Mouse (Mus musculus): Measurements from ENCODE around the gene Zfp511. TPM values are rescaled to one million over a fixed set of nuclear protein-coding genes. Genes with fewer than 3 reads are reported as not detected.

The Zfp511 gene
- polyA plus RNA-seq (2015; fragmentation: Nextera tagmentation; extraction: Ambion mirVana), result 21.9 and 22.6 TPM in 2 replicates

DNA sequence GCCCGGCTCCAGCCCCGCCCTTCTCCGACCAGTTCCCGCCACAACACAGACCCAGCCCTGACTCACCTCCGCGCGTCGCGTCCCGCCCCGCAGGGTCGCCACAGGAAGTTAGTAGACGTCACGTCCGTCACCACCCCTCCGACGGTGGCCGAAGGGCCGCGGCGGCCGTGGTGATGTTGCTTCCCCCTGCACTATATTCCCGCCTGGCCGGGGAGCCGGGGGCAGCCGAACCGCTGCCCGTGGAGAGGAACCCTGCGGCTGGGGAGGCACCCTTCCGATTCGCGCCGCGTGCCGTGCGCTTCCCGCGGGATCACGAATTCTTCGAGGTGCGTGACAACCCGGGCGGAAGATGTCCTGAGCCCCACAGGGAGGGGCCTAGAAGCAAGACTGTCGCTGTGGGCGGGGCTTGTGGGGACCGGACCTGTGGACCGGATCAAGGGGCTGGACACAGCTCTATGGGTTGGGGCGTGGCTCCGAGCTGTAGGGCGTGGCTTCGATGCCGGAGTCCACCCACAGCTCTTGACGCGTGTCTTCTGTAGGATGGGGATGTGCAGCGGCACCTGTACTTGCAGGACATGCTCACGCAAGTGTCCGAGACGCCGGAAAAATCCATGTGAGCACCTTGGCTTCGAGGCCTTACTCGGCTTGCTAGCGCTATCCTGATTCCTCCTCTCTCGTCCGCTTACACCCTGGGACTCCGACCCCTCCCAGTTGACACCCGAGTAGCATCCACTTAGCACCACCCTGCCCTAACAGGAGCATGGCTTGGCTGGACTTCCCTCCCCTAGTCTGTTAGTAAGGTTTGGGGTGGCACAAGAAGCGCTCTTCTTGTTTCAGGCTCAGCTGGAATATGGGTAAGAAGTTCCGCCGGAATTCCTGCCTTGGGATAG is at the start of gene Zfp511, which contains the start of gene Tubgcp2:
TSS of gene Zfp511 (plus strand) at position 111 of the 890 bp plus-strand sequence.
TSS of gene Tubgcp2 (minus strand) at position 389 of the 890 bp plus-strand sequence.

DNA sequence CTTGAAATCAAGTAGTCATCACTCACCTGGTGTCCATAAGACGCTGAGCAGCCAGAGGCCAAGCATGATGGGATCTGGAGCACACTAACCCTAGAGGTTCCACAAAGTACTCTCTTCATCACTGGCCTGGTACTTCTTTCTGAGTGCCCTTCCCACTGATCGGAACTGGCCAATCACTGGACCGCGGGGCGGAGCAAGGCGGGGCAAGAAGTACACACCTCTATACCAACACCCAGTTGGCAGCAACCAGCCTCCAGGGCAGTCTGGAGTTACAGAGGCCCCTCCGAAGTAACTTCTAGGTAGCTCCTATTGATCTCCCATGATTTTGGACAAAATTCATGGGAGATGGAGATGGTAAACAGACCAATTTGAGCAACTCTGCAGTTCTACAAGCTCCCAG is 43.8 kb upstream of the Zfp511 start, which contains the start of gene Adam8:
TSS of gene Adam8 (minus strand) at position 157 of the 400 bp plus-strand sequence.

DNA sequence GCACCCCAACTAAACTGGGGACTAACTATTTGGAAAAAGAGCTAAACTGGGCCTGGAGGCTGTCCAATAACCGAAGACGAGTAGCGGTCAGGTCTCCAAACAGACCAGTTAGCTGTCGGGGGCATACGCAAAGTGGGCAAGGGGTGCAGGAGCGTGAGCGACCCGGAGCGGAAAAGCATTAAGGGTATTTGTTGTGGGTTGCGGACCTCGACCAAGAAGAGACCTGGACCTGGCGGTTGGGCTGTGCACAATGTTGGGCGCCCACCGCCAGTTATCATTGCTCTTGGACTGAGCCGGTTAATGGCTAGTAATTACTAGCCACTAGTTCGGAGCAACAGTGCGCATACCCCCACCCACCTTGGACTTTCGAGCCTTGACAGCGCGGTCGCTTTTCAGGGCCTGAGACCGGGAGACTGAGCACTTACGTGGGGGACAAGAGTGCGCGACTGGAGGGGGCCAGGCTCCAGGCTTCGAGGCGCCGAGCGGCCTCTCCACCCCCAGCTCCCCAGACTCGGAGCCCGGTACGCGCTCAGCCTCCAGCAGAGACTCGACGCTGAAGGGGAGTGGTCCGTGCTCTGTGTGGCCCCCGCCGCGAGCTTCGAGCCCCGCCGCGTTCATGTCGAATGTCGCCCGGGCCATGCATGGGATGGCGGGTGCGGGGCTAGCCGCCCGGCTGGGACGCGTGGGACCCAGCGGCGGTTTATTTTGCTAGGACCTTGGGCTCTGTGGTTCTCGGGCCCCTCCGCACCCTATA is 12.3 kb downstream of the Zfp511 start, which contains the start of gene Msx3:
TSS of gene Msx3 (minus strand) at position 729 of the 754 bp plus-strand sequence.

DNA sequence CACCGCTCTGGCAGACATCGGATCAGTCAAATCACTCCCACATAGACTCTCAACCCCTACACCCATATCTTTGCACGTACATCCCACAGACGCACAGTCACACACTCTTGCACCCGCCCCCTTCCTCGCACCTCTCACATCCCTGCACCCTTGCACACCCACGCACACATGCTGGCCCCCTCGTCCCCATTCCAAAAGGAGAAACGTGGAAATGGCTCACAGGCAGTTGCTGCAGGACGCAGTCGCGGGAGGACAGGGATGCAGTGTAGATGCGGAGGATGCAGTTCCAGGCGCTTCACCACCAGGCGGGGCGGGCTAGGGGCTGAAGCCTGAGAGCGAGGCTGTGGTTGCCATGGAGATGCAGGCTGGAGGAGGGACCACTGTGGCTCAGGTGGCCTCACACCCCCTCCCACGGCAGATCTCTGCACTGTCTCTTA is 46.1 kb downstream of the Zfp511 start, which contains the start of gene Caly:
TSS of gene Caly (minus strand) at position 307 of the 437 bp plus-strand sequence.

Other genes starting within 250 kb of the Zfp511 start
- 0.40 and 1.5 TPM in 2 replicates for gene Adgra1, start 202.2 kb upstream of the Zfp511 start, polyA plus RNA-seq (2015; fragmentation: Nextera tagmentation; extraction: Ambion mirVana)
- not detected in 2 replicates for gene Kndc1, start 141.7 kb upstream of the Zfp511 start, polyA plus RNA-seq (2015; fragmentation: Nextera tagmentation; extraction: Ambion mirVana)
- gene Utf1, start 92.6 kb upstream of the Zfp511 start, polyA plus RNA-seq (2015; fragmentation: Nextera tagmentation; extraction: Ambion mirVana), result not detected in 2 replicates
- gene 6430531B16Rik, start 57.6 kb upstream of the Zfp511 start, polyA plus RNA-seq (2015; fragmentation: Nextera tagmentation; extraction: Ambion mirVana), result 0.57 and 0.61 TPM in 2 replicates
- gene Adam8, start 43.8 kb upstream of the Zfp511 start, polyA plus RNA-seq (2015; fragmentation: Nextera tagmentation; extraction: Ambion mirVana), result 8.6 and 11.5 TPM in 2 replicates
- gene Tubgcp2, start 278 bp downstream of the Zfp511 start, polyA plus RNA-seq (2015; fragmentation: Nextera tagmentation; extraction: Ambion mirVana), result 28.0 TPM in 2 replicates
- gene Msx3, start 12.7 kb downstream of the Zfp511 start, polyA plus RNA-seq (2015; fragmentation: Nextera tagmentation; extraction: Ambion mirVana), result not detected in 2 replicates
- gene Caly, start 46.2 kb downstream of the Zfp511 start, polyA plus RNA-seq (2015; fragmentation: Nextera tagmentation; extraction: Ambion mirVana), result 0.23 and 0.30 TPM in 2 replicates
- gene Prap1, start 57.0 kb downstream of the Zfp511 start, polyA plus RNA-seq (2015; fragmentation: Nextera tagmentation; extraction: Ambion mirVana), result not detected in 2 replicates
- gene Fuom, start 66.0 kb downstream of the Zfp511 start, polyA plus RNA-seq (2015; fragmentation: Nextera tagmentation; extraction: Ambion mirVana), result 9.7 and 10.0 TPM in 2 replicates
- gene Paox, start 79.4 kb downstream of the Zfp511 start, polyA plus RNA-seq (2015; fragmentation: Nextera tagmentation; extraction: Ambion mirVana), result 14.4 and 15.9 TPM in 2 replicates
- gene Echs1, start 80.1 kb downstream of the Zfp511 start, polyA plus RNA-seq (2015; fragmentation: Nextera tagmentation; extraction: Ambion mirVana), result 45.9 and 53.3 TPM in 2 replicates
- 16.9 and 18.4 TPM in 2 replicates for gene Mtg1, start 101.2 kb downstream of the Zfp511 start, polyA plus RNA-seq (2015; fragmentation: Nextera tagmentation; extraction: Ambion mirVana)
- 0.04 TPM in 1 of 2 replicates, not detected in the other for gene Sprn, start 118.5 kb downstream of the Zfp511 start, polyA plus RNA-seq (2015; fragmentation: Nextera tagmentation; extraction: Ambion mirVana)
- not detected in 2 replicates for gene Olfr522, start 128.4 kb downstream of the Zfp511 start, polyA plus RNA-seq (2015; fragmentation: Nextera tagmentation; extraction: Ambion mirVana)
- not detected in 2 replicates for gene Olfr523, start 136.8 kb downstream of the Zfp511 start, polyA plus RNA-seq (2015; fragmentation: Nextera tagmentation; extraction: Ambion mirVana)
- not detected in 2 replicates for gene Olfr524, start 169.6 kb downstream of the Zfp511 start, polyA plus RNA-seq (2015; fragmentation: Nextera tagmentation; extraction: Ambion mirVana)
- 0.65 and 1.1 TPM in 2 replicates for gene Cd163l1, start 181.9 kb downstream of the Zfp511 start, polyA plus RNA-seq (2015; fragmentation: Nextera tagmentation; extraction: Ambion mirVana)
- gene 5830411N06Rik, start 210.9 kb downstream of the Zfp511 start, polyA plus RNA-seq (2015; fragmentation: Nextera tagmentation; extraction: Ambion mirVana), result 0.04 and 0.07 TPM in 2 replicates

All from spleen, postnatal 0 days (tissue).